8 mouse cellular contexts compared by ENCODE assay signal in genomic region chr14:54494234-54494633, GRCm38 (mm10). TPM values are rescaled to one million over a fixed set of nuclear protein-coding genes. Genes with fewer than 3 reads are reported as not detected.
DNase-seq lines count a peak whose midpoint lies in the region; ATAC-seq and TF ChIP-seq lines count a peak whose summit lies in the region.

No protein-coding gene starts in this region.

- TF ChIP-seq CTCF in forebrain, postnatal 0 days (IDR thresholded peaks at IDR 0.05; ENCODE audit: low read depth): peak; percentile 83

- WGBS in forebrain, postnatal 0 days: 6% methylated on average over 3 of the region's 3 CpGs
- under 1% methylated on average over 3 of the region's 3 CpGs for WGBS in intestine, embryonic 15.5 days
- WGBS in liver, embryonic 13.5 days (ENCODE audit: insufficient replicate concordance): 1% methylated on average over 3 of the region's 3 CpGs

- no peaks in the 10 kb centered on the region for H3K36me3 ChIP-seq in forebrain, postnatal 0 days (ENCODE audit: insufficient read depth)
- no peaks in the 10 kb centered on the region for H3K36me3 ChIP-seq in intestine, embryonic 15.5 days
- no peaks in the 10 kb centered on the region for H3K36me3 ChIP-seq in liver, embryonic 13.5 days

- no peaks in the 10 kb centered on the region for H3K4me1 ChIP-seq in forebrain, postnatal 0 days (ENCODE audit: insufficient read depth)
- no peaks in the 10 kb centered on the region for H3K4me1 ChIP-seq in intestine, embryonic 15.5 days (replicated peaks)
- H3K4me1 ChIP-seq in liver, embryonic 13.5 days (replicated peaks): peaks cover 10% of the 10 kb centered on the region

- ATAC-seq in forebrain, postnatal 0 days: no peak; the same call in 1 of the 2 replicates
- ATAC-seq in intestine, embryonic 15.5 days: peak; percentile 69
- peak; percentile 69 for ATAC-seq in liver, embryonic 13.5 days (ENCODE audit: low read depth)
- ATAC-seq in neutrophil, adult 5-6 weeks (ENCODE audit: extremely low read depth, insufficient number of reproducible peaks, low FRiP score, poor library complexity, severe bottlenecking): peak; percentile 91

- DNase-seq in 3T3-L1 (ENCODE audit: low read depth, low spot score): peak; percentile 60
- DNase-seq in CD8-positive naive resting alpha-beta T cell, adult 2 months (ENCODE audit: low read depth in 2 of 2, low spot score in 2 of 2): peak; percentile 67 to 72
- peak; percentile 74 for DNase-seq in c-Kit-positive CD71-positive TER-119-negative erythroid progenitor cells, embryonic 14.5 days (ENCODE audit: low read depth)
- peak; percentile 61 for DNase-seq in forebrain, postnatal 0 days
- peak; percentile 42 for DNase-seq in liver, embryonic 13.5 days
- peak; percentile 70 to 71 for DNase-seq in thymus, postnatal 36 days

- H3K27ac ChIP-seq in forebrain, postnatal 0 days (ENCODE audit: low read depth, low read length): no peak overlapping the region
- no peak overlapping the region for H3K27ac ChIP-seq in intestine, embryonic 15.5 days
- no peak overlapping the region for H3K27ac ChIP-seq in liver, embryonic 13.5 days

- no peak overlapping the region for H3K4me2 ChIP-seq in forebrain, postnatal 0 days (ENCODE audit: low read depth)
- no peak overlapping the region for H3K4me2 ChIP-seq in intestine, embryonic 15.5 days (replicated peaks)
- no peak overlapping the region for H3K4me2 ChIP-seq in liver, embryonic 13.5 days

- H3K4me3 ChIP-seq in forebrain, postnatal 0 days (ENCODE audit: low read depth, low read length): no peak overlapping the region
- no peak overlapping the region for H3K4me3 ChIP-seq in intestine, embryonic 15.5 days (replicated peaks)
- no peak overlapping the region for H3K4me3 ChIP-seq in liver, embryonic 13.5 days (replicated peaks)

- H3K27me3 ChIP-seq in forebrain, postnatal 0 days (ENCODE audit: insufficient read depth, low read length): no peaks in the 10 kb centered on the region
- no peaks in the 10 kb centered on the region for H3K27me3 ChIP-seq in intestine, embryonic 15.5 days (replicated peaks)
- H3K27me3 ChIP-seq in liver, embryonic 13.5 days: no peaks in the 10 kb centered on the region

- no peak overlapping the region for H3K9ac ChIP-seq in forebrain, postnatal 0 days
- H3K9ac ChIP-seq in intestine, embryonic 15.5 days: no peak overlapping the region
- no peak overlapping the region for H3K9ac ChIP-seq in liver, embryonic 13.5 days

- no peaks in the 10 kb centered on the region for H3K9me3 ChIP-seq in forebrain, postnatal 0 days (ENCODE audit: low read length)
- H3K9me3 ChIP-seq in intestine, embryonic 15.5 days: no peaks in the 10 kb centered on the region
- H3K9me3 ChIP-seq in liver, embryonic 13.5 days (replicated peaks): no peaks in the 10 kb centered on the region

RNA-seq across cellular contexts. Expression of gene Rem2, which starts 18.3 kb away (rescaled TPM):
- 25.5 and 31.0 TPM in 2 replicates for total RNA-seq in forebrain, postnatal 0 days (2014; rRNA removed)
- polyA plus RNA-seq in forebrain, postnatal 0 days (2015; fragmentation: Nextera tagmentation; extraction: Ambion mirVana): 22.5 and 28.0 TPM in 2 replicates
- 1.6 and 1.9 TPM in 2 replicates for polyA plus RNA-seq in intestine, embryonic 15.5 days (2015; fragmentation: Nextera tagmentation; extraction: Ambion mirVana)
- polyA plus RNA-seq in liver, embryonic 13.5 days (2015; fragmentation: Nextera tagmentation; extraction: Ambion mirVana): 0.06 and 0.12 TPM in 2 replicates
- total RNA-seq in neutrophil, adult 5-6 weeks (2017): 0.61 and 0.93 TPM in 2 replicates

RNA-seq across cellular contexts. Expression of gene Prmt5, which starts 23.1 kb away (rescaled TPM):
- total RNA-seq in forebrain, postnatal 0 days (2014; rRNA removed): 85.4 and 87.1 TPM in 2 replicates
- polyA plus RNA-seq in forebrain, postnatal 0 days (2015; fragmentation: Nextera tagmentation; extraction: Ambion mirVana): 87.0 and 100 TPM in 2 replicates
- polyA plus RNA-seq in intestine, embryonic 15.5 days (2015; fragmentation: Nextera tagmentation; extraction: Ambion mirVana): 78.0 and 80.0 TPM in 2 replicates
- 41.6 and 48.9 TPM in 2 replicates for polyA plus RNA-seq in liver, embryonic 13.5 days (2015; fragmentation: Nextera tagmentation; extraction: Ambion mirVana)
- 13.3 and 18.4 TPM in 2 replicates for total RNA-seq in neutrophil, adult 5-6 weeks (2017)

RNA-seq across cellular contexts. Expression of gene Lrp10, which starts 30.3 kb away (rescaled TPM):
- total RNA-seq in forebrain, postnatal 0 days (2014; rRNA removed): 39.6 and 45.8 TPM in 2 replicates
- 38.0 and 38.5 TPM in 2 replicates for polyA plus RNA-seq in forebrain, postnatal 0 days (2015; fragmentation: Nextera tagmentation; extraction: Ambion mirVana)
- 57.2 and 60.6 TPM in 2 replicates for polyA plus RNA-seq in intestine, embryonic 15.5 days (2015; fragmentation: Nextera tagmentation; extraction: Ambion mirVana)
- 18.4 and 21.2 TPM in 2 replicates for polyA plus RNA-seq in liver, embryonic 13.5 days (2015; fragmentation: Nextera tagmentation; extraction: Ambion mirVana)
- 69.1 and 100 TPM in 2 replicates for total RNA-seq in neutrophil, adult 5-6 weeks (2017)
